Mouse (Mus musculus): ENCODE measurements at regions not wholly inside any gene's neighbourhood (a gene's known extent, or its start where the extent isn't known, plus 50 kb on each side); places are given as distances from the start of the nearest gene placed in this dataset.
"Not testable (repeated sequence)": the region's sequence is repeated elsewhere in the genome, so short reads cannot be mapped to it uniquely, and the experiment has no call there.

GRCm38 (mm10) chr15:11479166-11479944, 79.9 kb upstream of the Tars start:
- DNase-seq (ENCODE audit: low spot score in 2 of 2), result no peak

DNA sequence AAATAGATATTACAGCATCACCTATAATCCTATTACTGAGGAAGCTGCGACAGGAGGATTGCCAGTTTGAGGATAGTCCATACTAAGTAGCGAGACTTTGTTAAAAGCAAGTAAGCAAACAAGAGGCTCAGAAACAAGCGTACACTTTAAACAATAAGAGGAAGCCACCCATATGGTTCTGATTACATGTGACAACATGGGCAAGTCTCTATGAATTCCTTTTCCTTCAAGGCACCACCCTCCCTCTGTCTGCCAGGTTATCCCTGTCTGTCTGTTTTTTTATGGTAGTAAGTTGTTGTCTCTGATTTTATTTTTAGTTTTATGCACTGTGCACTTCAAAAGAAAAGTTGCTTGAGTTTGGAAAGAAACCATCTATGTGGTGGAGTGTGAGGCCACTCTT, 76.8 kb upstream of the Tars start:
- no peak for DNase-seq (ENCODE audit: low spot score in 2 of 2)

GRCm38 (mm10) chr15:11463341-11463740, 63.9 kb upstream of the Tars start:
- DNase-seq (ENCODE audit: low spot score in 2 of 2), result no peak

GRCm38 (mm10) chr15:11461575-11461974, 62.1 kb upstream of the Tars start:
- DNase-seq (ENCODE audit: low spot score in 2 of 2), result not testable (repeated sequence)

DNA sequence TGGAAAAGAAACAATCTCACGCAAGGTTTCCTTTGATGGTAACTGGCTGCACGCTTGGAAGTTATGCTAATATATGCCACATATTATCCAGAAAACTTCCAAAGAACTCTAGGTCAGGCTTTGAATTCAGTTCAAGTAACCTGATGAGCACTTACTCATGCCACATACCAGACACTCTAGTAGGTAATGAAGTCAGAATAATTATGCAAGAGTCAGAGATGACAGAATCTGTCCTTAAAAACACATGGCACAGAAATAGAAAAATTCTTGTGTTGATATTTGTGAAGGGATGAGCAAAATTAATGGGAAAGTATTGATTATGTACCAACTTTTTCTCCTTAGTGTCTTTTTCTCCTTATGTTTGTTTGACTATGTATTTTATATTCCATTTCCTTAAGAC, 59.8 kb upstream of the Tars start:
- no peak for DNase-seq (ENCODE audit: low spot score in 2 of 2)

- DNase-seq (ENCODE audit: low spot score in 2 of 2), result no peak
Measured at GRCm38 (mm10) chr15:11457278-11457677, 57.8 kb upstream of the Tars start.

- no peak for DNase-seq (ENCODE audit: low spot score in 2 of 2)
Measured at GRCm38 (mm10) chr15:11455982-11456381, 56.5 kb upstream of the Tars start.

- DNase-seq (ENCODE audit: low spot score in 2 of 2), result no peak
Measured at GRCm38 (mm10) chr15:11455366-11455785, 55.9 kb upstream of the Tars start.

DNA sequence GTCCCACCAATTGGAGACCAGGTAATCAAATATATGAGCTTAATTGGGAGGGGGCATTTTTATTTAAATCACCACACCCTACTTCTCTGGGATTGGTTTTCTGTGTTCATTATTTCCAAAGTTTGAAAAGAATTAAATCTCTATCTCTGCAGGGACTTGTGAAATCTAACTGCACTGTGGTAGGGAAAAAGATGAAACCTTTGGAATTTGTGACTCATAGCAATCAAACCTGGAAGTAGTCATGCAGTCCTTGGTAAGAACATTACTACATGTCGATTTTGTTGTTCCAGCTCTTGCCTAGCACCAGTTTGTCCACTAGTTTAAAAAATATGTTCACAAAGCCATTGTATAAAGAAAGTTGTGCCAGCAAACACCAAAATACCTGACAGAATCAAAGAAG, 54.5 kb upstream of the Tars start:
- no peak for DNase-seq (ENCODE audit: low spot score in 2 of 2)

- no peak for DNase-seq (ENCODE audit: low spot score in 2 of 2)
Measured at GRCm38 (mm10) chr15:11451635-11452034, 52.2 kb upstream of the Tars start.
